Mouse (Mus musculus) stomach, postnatal 0 days (tissue): ENCODE data around the gene Ccdc33.

ENCODE experiments used
- CTCF ChIP-seq: IDR thresholded peaks from 2 replicates; pipeline ENCODE4 v1.5.1; 2016; ENCODE audit warnings: antibody characterized with exemption, low read depth, mild to moderate bottlenecking, moderate library complexity
- EP300 ChIP-seq: optimal IDR thresholded peaks from 2 replicates; pipeline ENCODE3; 2016; ENCODE audit warnings: antibody characterized with exemption

DNA sequence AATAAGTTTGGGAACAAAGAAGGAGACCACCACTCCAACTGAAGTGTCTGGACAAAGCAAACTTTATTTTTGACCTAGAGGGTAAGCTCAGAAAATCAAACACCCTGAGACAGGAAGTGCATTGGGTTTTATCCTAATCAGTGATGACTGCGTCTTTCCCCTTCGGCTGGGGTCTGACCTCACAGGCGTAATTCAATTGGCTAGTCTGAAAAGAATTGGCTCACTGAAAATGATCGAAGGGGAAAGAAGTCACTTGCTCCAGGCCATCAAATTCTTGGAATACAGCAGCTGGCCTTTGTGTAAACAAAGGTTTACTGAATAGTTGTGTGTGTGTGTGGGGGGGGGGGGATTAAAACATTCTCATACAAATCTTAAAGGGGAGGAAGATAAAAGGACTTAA, 7.2 kb upstream of the Ccdc33 start:
- TF ChIP-seq CTCF (no peak), EP300 (no peak)
